Mouse (Mus musculus) kidney, embryonic 14.5 days (tissue): ENCODE data around the gene Ssty1. TPM values are rescaled to one million over a fixed set of nuclear protein-coding genes. Genes with fewer than 3 reads are reported as not detected.
"Not testable (repeated sequence)": the region's sequence is repeated elsewhere in the genome, so short reads cannot be mapped to it uniquely, and the experiment has no call there.

ENCODE experiments used
- ATAC-seq: fragments of 200-750 bp; cut with Nextera tagmentation; 2 replicates; pipeline ENCODE4 v1.8.0; 2017; ENCODE audit warnings: moderate number of reproducible peaks, mild to moderate bottlenecking, moderate TSS enrichment, moderate library complexity; ENCODE audit not compliant: low FRiP score, low TSS enrichment
- H3K27ac ChIP-seq: fragments of 300-500 bp; sonication (generic); 2 replicates; pipeline ENCODE4 v1.5.1; 2014; ENCODE audit warnings: low read depth, mild to moderate bottlenecking, low read length, moderate library complexity, mixed read lengths
- H3K27me3 ChIP-seq: fragments of 300-500 bp; sonication (generic); 2 replicates; pipeline ENCODE4 v1.6.1; 2014; ENCODE audit warnings: mild to moderate bottlenecking, low read length; ENCODE audit not compliant: control insufficient read depth, insufficient read depth
- H3K36me3 ChIP-seq: fragments of 300-500 bp; sonication (generic); 2 replicates; pipeline ENCODE4 v1.6.1; 2014; ENCODE audit warnings: low read length, mixed read lengths; ENCODE audit not compliant: control insufficient read depth, insufficient read depth
- H3K4me1 ChIP-seq: fragments of 300-500 bp; sonication (generic); 2 replicates; pipeline ENCODE4 v1.6.1; 2014; ENCODE audit warnings: low read length, mixed read lengths; ENCODE audit not compliant: control insufficient read depth, insufficient read depth
- H3K4me2 ChIP-seq: fragments of 300-500 bp; sonication (generic); replicated peaks from 2 replicates; pipeline ENCODE4 v1.6.1; 2014; ENCODE audit warnings: low read depth, mild to moderate bottlenecking, low read length
- H3K4me3 ChIP-seq: fragments of 300-500 bp; sonication (generic); 2 replicates; pipeline ENCODE4 v1.5.1; 2014; ENCODE audit warnings: mild to moderate bottlenecking, low read length
- H3K9ac ChIP-seq: fragments of 300-500 bp; sonication (generic); 2 replicates; pipeline ENCODE4 v1.6.1; 2014; ENCODE audit warnings: low read depth, mild to moderate bottlenecking, low read length, moderate library complexity
- H3K9me3 ChIP-seq: fragments of 300-500 bp; sonication (generic); 2 replicates; pipeline ENCODE4 v1.6.1; 2016; ENCODE audit warnings: low read length; ENCODE audit not compliant: control insufficient read depth
- WGBS: fragments of 180-500 bp; shearing (Covaris S2); extraction: QIAGEN DNeasy Blood & Tissue Kit; methylation state at CpG from one replicate; pipeline ENCODE4 v1.1.7; 2014; 5-methylcytosine and 5-hydroxymethylcytosine counted together
- polyA plus RNA-seq: library from polyadenylated mRNA; unstranded; fragments of >200 nt; fragmentation: Nextera tagmentation; extraction: Ambion mirVana; gene quantifications from 2 replicates; pipeline ENCODE4 v1.2.1, GENCODE M21; 2014

The Ssty1 gene
- not detected in 2 replicates for polyA plus RNA-seq

DNA sequence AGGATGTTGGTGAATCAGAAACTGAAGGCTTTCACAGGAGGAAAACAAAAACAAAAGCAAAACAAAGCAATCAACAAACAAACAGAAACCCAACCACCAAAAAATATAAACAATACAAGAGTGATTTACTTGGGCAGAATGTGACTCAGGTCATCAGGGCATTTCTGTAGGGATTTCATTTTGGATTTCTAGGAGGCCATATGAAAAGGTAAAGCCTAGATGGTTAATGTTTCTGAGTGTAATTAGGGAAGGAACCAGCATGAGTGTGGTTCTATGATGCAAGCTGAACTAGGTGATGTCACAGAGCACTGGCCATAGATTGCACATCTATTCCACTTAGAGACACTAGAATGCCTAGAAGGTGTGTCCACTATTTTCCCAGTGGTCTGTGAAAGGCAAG is at the start of gene Ssty1:
Ssty1 (plus strand) TSS at position 301 of the 400 bp plus-strand sequence.
- H3K9me3 ChIP-seq, H3K36me3 ChIP-seq, H3K9ac ChIP-seq, H3K4me3 ChIP-seq, H3K4me2 ChIP-seq, H3K4me1 ChIP-seq, H3K27ac ChIP-seq, ATAC-seq, H3K27me3 ChIP-seq: not testable (repeated sequence)

DNA sequence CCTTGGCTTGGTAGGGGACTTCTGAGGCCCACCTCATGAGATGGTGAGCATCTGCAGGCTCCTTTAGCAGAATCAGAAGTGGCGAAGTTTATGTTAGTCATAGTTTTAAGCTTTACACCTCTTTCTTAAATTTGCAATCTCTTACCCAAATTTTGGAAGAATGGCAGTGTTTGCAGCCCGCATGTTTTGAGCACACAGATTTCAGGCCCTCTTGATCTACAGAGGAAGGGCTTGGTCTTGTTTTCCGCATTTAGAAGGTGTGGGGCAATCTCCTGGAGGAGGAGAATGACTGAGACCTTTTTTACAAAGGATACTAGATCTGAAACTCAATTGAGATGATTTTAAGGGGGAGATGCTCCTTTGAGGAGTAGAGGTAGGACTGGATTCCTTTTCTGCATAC is 27.2 kb upstream of the Ssty1 start, which contains the start of gene Gm21764:
Gm21764 (minus strand) TSS at position 101 of the 400 bp plus-strand sequence.
- H3K9me3 ChIP-seq, H3K36me3 ChIP-seq, H3K4me3 ChIP-seq, H3K4me1 ChIP-seq, H3K27ac ChIP-seq, H3K27me3 ChIP-seq, H3K4me2 ChIP-seq, H3K9ac ChIP-seq, ATAC-seq: not testable (repeated sequence)
- WGBS, result no CpG with 5 or more reads among the region's 3 CpGs

Other genes with a start within 250 kb of the Ssty1 start
- gene Gm21904, start 242.8 kb upstream of the Ssty1 start, polyA plus RNA-seq, result not detected in 2 replicates
- gene Gm20772, start 214.4 kb upstream of the Ssty1 start, polyA plus RNA-seq, result not detected in 2 replicates
- not detected in 2 replicates for gene Gm20831, start 214.4 kb upstream of the Ssty1 start, polyA plus RNA-seq
- gene Srsy, start 151.8 kb upstream of the Ssty1 start, polyA plus RNA-seq, result not detected in 2 replicates
- not detected in 2 replicates for gene Gm21764, start 27.3 kb upstream of the Ssty1 start, polyA plus RNA-seq